Comparison of ENCODE assay signal across 13 mouse cellular contexts in the genomic region with DNA sequence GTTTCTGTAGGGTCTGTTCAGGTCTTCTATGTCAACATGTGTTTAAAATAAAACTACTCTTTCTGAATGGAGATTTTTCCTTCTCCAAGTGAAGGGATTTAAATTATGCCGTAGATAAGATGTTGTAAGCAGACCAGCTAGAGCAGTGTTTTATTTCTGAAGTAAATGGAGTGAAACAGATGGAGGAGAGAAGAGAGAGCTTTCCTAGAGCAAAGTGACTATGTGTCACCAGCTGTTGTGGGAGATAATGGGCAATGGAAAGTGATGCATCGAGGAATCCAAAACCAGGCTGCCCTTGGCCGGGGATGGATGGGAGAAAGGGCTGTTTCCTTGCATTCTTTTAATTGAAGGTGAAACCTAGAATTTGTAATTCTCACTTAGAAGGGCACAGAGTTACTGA.
DNase-seq lines count a peak whose midpoint lies in the region.
"Had no signal": no experiment of that assay in that cellular context is flagged by ENCODE, and none has a peak within 500 bp of the region (broad histone marks: within the 10 kb centered on the region; RNA-seq: fewer than 3 reads in every experiment).

No protein-coding gene starts in this region.

- peak; percentile 2 to 23 for DNase-seq in left cerebral cortex, adult 9 months (ENCODE audit: low spot score in 2 of 2)
- no peak for DNase-seq in left cerebral cortex, adult 11 months (ENCODE audit: low spot score)
- peak; percentile 5 to 6 for DNase-seq in right cerebral cortex, adult 2 months (ENCODE audit: low spot score in 2 of 2)
- no peak for DNase-seq in right cerebral cortex, postnatal 14 days
- DNase-seq in right cerebral cortex, postnatal 25 days: peak; percentile 5
- no peak for DNase-seq in lung, postnatal 10 days
- DNase-seq: adrenal gland, adult 2 months; adrenal gland, postnatal 36 days; cerebellum, adult 11-12 months; cerebellum, adult 9-10 months; cerebellum, postnatal 25 days; gastrocnemius, adult 2 months; gastrocnemius, postnatal 25 days had no signal

Comparison
In these comparisons a context has a peak if more than half of its experiments do, and no peak if none do; other contexts are left out.
1. DNase-seq: peak in left cerebral cortex, adult 9 months (2 of 2), right cerebral cortex, adult 2 months (2 of 2) and right cerebral cortex, postnatal 25 days (single experiment); none in left cerebral cortex, adult 11 months (single experiment), right cerebral cortex, postnatal 14 days (single experiment) and lung, postnatal 10 days (single experiment).